Mouse (Mus musculus) CH12.LX (cell line): Measurements from ENCODE around the gene Map7d1.

Source experiments
- CTCF ChIP-seq, 2 experiments: IDR thresholded peaks in 1 of 2; conservative IDR thresholded peaks in 1 of 2; 2 replicates each; pipeline ENCODE4 v1.5.1; 2011 to 2012; ENCODE audit warnings: low read depth in 2 of 2, low read length in 2 of 2, improper control_type of control experiment in 1 of 2, inconsistent platforms in 1 of 2, mild to moderate bottlenecking in 1 of 2, moderate library complexity in 1 of 2
- E2F4 ChIP-seq: IDR thresholded peaks from 2 replicates; pipeline ENCODE4 v1.6.1; 2011; ENCODE audit warnings: low read depth, low read length, improper control_type of control experiment; ENCODE audit not compliant: insufficient replicate concordance
- ELF1 ChIP-seq: IDR thresholded peaks from 2 replicates; pipeline ENCODE4 v1.6.1; 2014; ENCODE audit warnings: low read depth, mild to moderate bottlenecking, inconsistent platforms, low read length, improper control_type of control experiment
- EP300 ChIP-seq: IDR thresholded peaks from 2 replicates; pipeline ENCODE4 v1.6.1; 2011; ENCODE audit warnings: low read length, improper control_type of control experiment
- MAX ChIP-seq: IDR thresholded peaks from 2 replicates; pipeline ENCODE4 v1.6.1; 2011; ENCODE audit warnings: low read length, improper control_type of control experiment
- MEF2A ChIP-seq: IDR thresholded peaks from 2 replicates; pipeline ENCODE4 v1.6.1; 2014; ENCODE audit warnings: low read depth, mild to moderate bottlenecking, inconsistent platforms, low read length, improper control_type of control experiment, borderline replicate concordance
- MYC ChIP-seq: IDR thresholded peaks from 2 replicates; pipeline ENCODE4 v1.6.1; 2011; ENCODE audit warnings: low read depth, mild to moderate bottlenecking, improper control_type of control experiment, low read length
- NRF1 ChIP-seq: IDR thresholded peaks from 2 replicates; pipeline ENCODE4 v1.6.1; 2014; ENCODE audit warnings: low read depth, mild to moderate bottlenecking, inconsistent platforms, low read length, improper control_type of control experiment, moderate library complexity
- RCOR1 ChIP-seq: conservative IDR thresholded peaks from 2 replicates; pipeline ENCODE4 v1.6.1; 2012; ENCODE audit warnings: low read depth, mild to moderate bottlenecking, inconsistent platforms, low read length, improper control_type of control experiment
- TBP ChIP-seq: conservative IDR thresholded peaks from 2 replicates; pipeline ENCODE4 v1.6.1; 2011; ENCODE audit warnings: low read depth, low read length, improper control_type of control experiment
- USF1 ChIP-seq: IDR thresholded peaks from 2 replicates; pipeline ENCODE4 v1.6.1; 2014; ENCODE audit warnings: low read depth, mild to moderate bottlenecking, inconsistent platforms, low read length, improper control_type of control experiment
- USF2 ChIP-seq: conservative IDR thresholded peaks from 2 replicates; pipeline ENCODE4 v1.6.1; 2011; ENCODE audit warnings: low read depth, low read length, improper control_type of control experiment
- ZC3H11A ChIP-seq: IDR thresholded peaks from 2 replicates; pipeline ENCODE4 v1.6.1; 2012; ENCODE audit warnings: low read depth, mild to moderate bottlenecking, inconsistent platforms, low read length, improper control_type of control experiment
- ZNF384 ChIP-seq: IDR thresholded peaks from 2 replicates; pipeline ENCODE4 v1.6.1; 2012; ENCODE audit warnings: low read depth, low read length, improper control_type of control experiment, inconsistent platforms

DNA sequence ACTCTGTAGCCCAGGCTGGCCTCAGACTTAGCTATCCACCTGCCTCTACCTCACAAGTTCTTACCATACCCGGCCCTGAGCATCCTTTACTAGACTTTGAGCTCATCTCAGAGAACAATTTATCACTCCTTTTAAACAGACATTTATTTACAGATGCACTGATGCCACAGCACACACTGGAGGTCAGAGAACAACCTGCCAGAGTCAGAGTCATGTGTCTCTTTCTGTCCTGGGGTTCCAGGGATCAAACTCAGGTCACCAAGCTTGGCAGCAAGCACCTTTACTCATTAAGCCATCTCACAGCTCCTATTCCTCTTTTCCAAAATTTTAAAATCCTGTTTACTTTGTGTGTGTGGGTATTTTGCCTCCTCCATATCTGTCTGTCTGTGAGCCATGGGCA lies 50.8 kb downstream of the Map7d1 start:
- TF ChIP-seq MEF2A (no peak), MYC (no peak), NRF1 (no peak), ZNF384 (no peak), CTCF (conservative IDR thresholded peaks at IDR 0.05 in 1 of 2, IDR thresholded peaks at IDR 0.05 in 1 of 2; ENCODE audit: low read depth in 2 of 2, low read length in 2 of 2) (no peak), MAX (no peak), E2F4 (no peak), RCOR1 (no peak), ZC3H11A (no peak), USF2 (no peak), ELF1 (no peak), USF1 (no peak), EP300 (no peak), TBP (no peak)
